8 mouse cellular contexts compared by ENCODE assay signal in the genomic region with DNA sequence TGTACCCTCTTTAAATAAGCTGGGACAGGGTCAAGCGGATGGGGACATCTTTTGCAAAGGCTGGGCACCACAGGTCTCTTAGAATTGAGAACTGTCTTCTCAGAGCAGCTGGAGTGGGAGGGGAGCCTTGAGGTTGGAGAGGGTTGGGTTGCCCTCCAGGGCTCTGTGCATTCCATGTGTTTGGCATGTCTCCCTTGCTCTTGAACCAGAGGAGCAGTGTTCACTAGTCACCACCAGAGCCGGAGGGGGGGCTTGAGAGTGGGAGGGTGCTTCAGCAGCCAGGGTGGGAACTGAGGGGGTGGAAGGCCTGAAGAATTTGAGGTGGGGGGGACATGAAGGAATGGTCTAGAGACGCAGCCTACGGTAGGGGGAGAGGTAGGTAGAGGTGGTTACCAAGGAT. TPM values are rescaled to one million over a fixed set of nuclear protein-coding genes. Genes with fewer than 3 reads are reported as not detected.
DNase-seq lines count a peak whose midpoint lies in the region; ATAC-seq and TF ChIP-seq lines count a peak whose summit lies in the region.

No protein-coding gene starts in this region.

- DNase-seq in left cerebral cortex, adult 2 months (ENCODE audit: extremely low spot score in 1 of 2, low spot score in 2 of 2): no peak
- no peak for DNase-seq in left cerebral cortex, adult 11 months (ENCODE audit: low spot score)
- DNase-seq in forebrain, embryonic 11.5 days (ENCODE audit: low spot score): no peak
- DNase-seq in hindbrain, postnatal 0 days (ENCODE audit: low spot score): peak; percentile 15
- no peak for DNase-seq in right cerebral cortex, postnatal 14 days
- no peak for DNase-seq in cerebellum, postnatal 25 days
- DNase-seq in right cerebral cortex, adult 2 months (ENCODE audit: low spot score in 2 of 2): no peak

- peak overlapping the region; percentile 60; the same call in 1 of the 2 replicates for H3K4me2 ChIP-seq in forebrain, embryonic 11.5 days (ENCODE audit: low read depth, low read length, severe bottlenecking)
- peak overlapping the region; percentile 83 for H3K4me2 ChIP-seq in hindbrain, postnatal 0 days (ENCODE audit: low read depth, low read length)
- H3K4me2 ChIP-seq in myocyte (ENCODE audit: low read depth): peak overlapping the region; percentile 89

- WGBS in forebrain, embryonic 11.5 days: 68% methylated on average over 4 of the region's 4 CpGs
- WGBS in hindbrain, postnatal 0 days: 50% methylated on average over 4 of the region's 4 CpGs

- H3K9me3 ChIP-seq in forebrain, embryonic 11.5 days (ENCODE audit: control insufficient read depth, low read length): no peaks in the 10 kb centered on the region
- no peaks in the 10 kb centered on the region for H3K9me3 ChIP-seq in hindbrain, postnatal 0 days (ENCODE audit: low read length)

- peaks cover 49% of the 10 kb centered on the region for H3K79me2 ChIP-seq in myocyte (ENCODE audit: control insufficient read depth, insufficient read depth)

- H3K36me3 ChIP-seq in forebrain, embryonic 11.5 days (ENCODE audit: control insufficient read depth, insufficient read depth, low read length): no peaks in the 10 kb centered on the region; the same call in 1 of the 2 replicates
- peaks cover 38% of the 10 kb centered on the region for H3K36me3 ChIP-seq in hindbrain, postnatal 0 days (ENCODE audit: insufficient read depth, low read length)
- peaks cover 36% of the 10 kb centered on the region for H3K36me3 ChIP-seq in myocyte (ENCODE audit: control insufficient read depth, insufficient read depth)

- no peak overlapping the region for H3ac ChIP-seq in myocyte (ENCODE audit: control insufficient read depth, insufficient read length)

- no peaks in the 10 kb centered on the region for H3K27me3 ChIP-seq in forebrain, embryonic 11.5 days (ENCODE audit: control insufficient read depth, insufficient read depth, low read length)
- H3K27me3 ChIP-seq in hindbrain, postnatal 0 days (ENCODE audit: insufficient read depth, low read length): no peaks in the 10 kb centered on the region
- no peaks in the 10 kb centered on the region for H3K27me3 ChIP-seq in myocyte (ENCODE audit: control insufficient read depth, insufficient read depth, insufficient read length)

- intact Hi-C loops in left cerebral cortex, adult 2 months (cut with DNase I): loop anchor here (5.0 kb wide), 1 partner anchor 322 kb away; the partner anchor contains the start of gene Clp1

- ATAC-seq in forebrain, embryonic 11.5 days (replicated peaks; ENCODE audit: low FRiP score): no peak
- ATAC-seq in hindbrain, postnatal 0 days: no peak

- TF ChIP-seq POLR2A in myocyte (IDR thresholded peaks at IDR 0.05; ENCODE audit: insufficient read length, low read depth): no peak

- H3K27ac ChIP-seq in left cerebral cortex, adult 2 months: peak overlapping the region; percentile 95
- no peak overlapping the region; the same call in 1 of the 2 replicates for H3K27ac ChIP-seq in forebrain, embryonic 11.5 days (ENCODE audit: low read depth, low read length)
- H3K27ac ChIP-seq in hindbrain, postnatal 0 days: peak overlapping the region; percentile 89

- H3K4me1 ChIP-seq in forebrain, embryonic 11.5 days (replicated peaks; ENCODE audit: control insufficient read depth, insufficient read depth, low read length): peaks cover 28% of the 10 kb centered on the region
- H3K4me1 ChIP-seq in hindbrain, postnatal 0 days (ENCODE audit: insufficient read depth, low read length): peaks cover 26% of the 10 kb centered on the region

- no peak overlapping the region; the same call in 1 of the 2 replicates for H3K9ac ChIP-seq in forebrain, embryonic 11.5 days (ENCODE audit: low read length)
- H3K9ac ChIP-seq in hindbrain, postnatal 0 days (replicated peaks; ENCODE audit: low read length): no peak overlapping the region

- peak overlapping the region; percentile 57 for H3K4me3 ChIP-seq in left cerebral cortex, adult 2 months
- 0 out of 2 replicates have a peak overlapping the region, but pooled peaks have one; percentile 66 for H3K4me3 ChIP-seq in forebrain, embryonic 11.5 days (ENCODE audit: low read depth, low read length)
- peak overlapping the region; percentile 55 for H3K4me3 ChIP-seq in hindbrain, postnatal 0 days (ENCODE audit: low read length)
- H3K4me3 ChIP-seq in myocyte: peak overlapping the region; percentile 77

- no peak for TF ChIP-seq CTCF in left cerebral cortex, adult 2 months (IDR thresholded peaks at IDR 0.05)
- no peak for TF ChIP-seq CTCF in hindbrain, postnatal 0 days (IDR thresholded peaks at IDR 0.05; ENCODE audit: low read depth)

TF ChIP-seq in myocyte, 11 proteins besides CTCF, POLR2A, EP300 and RAD21:
- no peak for TF ChIP-seq SRF (IDR thresholded peaks at IDR 0.05; ENCODE audit: control insufficient read depth, insufficient read length, low read depth)
- peak in 1 of 3 experiments; percentile 38 for TF ChIP-seq MYOG (IDR thresholded peaks at IDR 0.05; ENCODE audit: control insufficient read depth in 1 of 3, insufficient read depth in 1 of 3, insufficient read length in 2 of 3, low read depth in 2 of 3)

RNA-seq across cellular contexts. Expression of gene Tnks1bp1, which starts 1.5 kb away (rescaled TPM):
- 100 to 1,000 TPM; 130 to 148 TPM for total RNA-seq in left cerebral cortex, adult 2 months (2021)
- 10.0 and 10.2 TPM in 2 replicates for polyA plus RNA-seq in forebrain, embryonic 11.5 days (2014; fragmentation: Nextera tagmentation; extraction: Ambion mirVana)
- 70.0 and 113 TPM in 2 replicates for total RNA-seq in hindbrain, postnatal 0 days (2014; rRNA removed)
- 17.4 and 19.3 TPM in 2 replicates for polyA plus RNA-seq in hindbrain, postnatal 0 days (2015; fragmentation: Nextera tagmentation; extraction: Ambion mirVana)
- polyA plus RNA-seq in myocyte (2012; fragmentation: generic; extraction: Trizol): 84.0 TPM

RNA-seq across cellular contexts. Expression of gene P2rx3, which starts 12.0 kb away (rescaled TPM):
- 1 to 10 TPM; 2.0 to 2.6 TPM for total RNA-seq in left cerebral cortex, adult 2 months (2021)
- 1.6 and 1.9 TPM in 2 replicates for polyA plus RNA-seq in forebrain, embryonic 11.5 days (2014; fragmentation: Nextera tagmentation; extraction: Ambion mirVana)
- 1.1 and 1.7 TPM in 2 replicates for total RNA-seq in hindbrain, postnatal 0 days (2014; rRNA removed)
- polyA plus RNA-seq in hindbrain, postnatal 0 days (2015; fragmentation: Nextera tagmentation; extraction: Ambion mirVana): 2.6 and 3.3 TPM in 2 replicates
- 53.1 TPM for polyA plus RNA-seq in myocyte (2012; fragmentation: generic; extraction: Trizol)

RNA-seq across cellular contexts. Expression of gene Ssrp1, which starts 12.2 kb away (rescaled TPM):
- 100 to 1,000 TPM; 106 to 111 TPM for total RNA-seq in left cerebral cortex, adult 2 months (2021)
- polyA plus RNA-seq in forebrain, embryonic 11.5 days (2014; fragmentation: Nextera tagmentation; extraction: Ambion mirVana): 375 and 413 TPM in 2 replicates
- total RNA-seq in hindbrain, postnatal 0 days (2014; rRNA removed): 178 and 196 TPM in 2 replicates
- polyA plus RNA-seq in hindbrain, postnatal 0 days (2015; fragmentation: Nextera tagmentation; extraction: Ambion mirVana): 141 and 142 TPM in 2 replicates
- polyA plus RNA-seq in myocyte (2012; fragmentation: generic; extraction: Trizol): 123 TPM

Comparison
In these comparisons a context has a peak if more than half of its experiments do, and no peak if none do; other contexts are left out.
1. RNA of gene P2rx3, which starts 12.0 kb away (polyA plus RNA-seq): 53.1 TPM in myocyte (single experiment); 2.6 to 3.3 TPM in hindbrain, postnatal 0 days and 1.6 to 1.9 TPM in forebrain, embryonic 11.5 days; every median in the first group is over 10 times any median in the second.
2. Peak in every context shown above with its lines, with median percentiles within 50 percentile points of each other: H3K4me3 ChIP-seq and H3K4me2 ChIP-seq.